Mouse (Mus musculus) forebrain, embryonic 14.5 days (tissue): Measurements from ENCODE around the gene Eddm3b. TPM values are rescaled to one million over a fixed set of nuclear protein-coding genes. Genes with fewer than 3 reads are reported as not detected.
"Not testable (repeated sequence)": the region's sequence is repeated elsewhere in the genome, so short reads cannot be mapped to it uniquely, and the experiment has no call there.

Source experiments
- ATAC-seq: fragments of 200-750 bp; cut with Nextera tagmentation; 2 replicates; pipeline ENCODE4 v1.8.0; 2017; ENCODE audit warnings: mild to moderate bottlenecking, moderate library complexity
- DNase-seq: peaks from one replicate; pipeline ENCODE4 v3.0.0-alpha.2; 2015; ENCODE audit warnings: low spot score
- H3K27ac ChIP-seq: fragments of 300-500 bp; sonication (generic); 2 replicates; pipeline ENCODE4 v1.5.1; 2014; ENCODE audit warnings: low read depth, mild to moderate bottlenecking, control low read depth, low read length, moderate library complexity
- H3K27me3 ChIP-seq: fragments of 300-500 bp; sonication (generic); replicated peaks from 2 replicates; pipeline ENCODE4 v1.6.1; 2014; ENCODE audit warnings: low read length, control low read depth, mixed read lengths; ENCODE audit not compliant: control insufficient read depth, insufficient read depth
- H3K36me3 ChIP-seq: fragments of 300-500 bp; sonication (generic); 2 replicates; pipeline ENCODE4 v1.6.1; 2014; ENCODE audit warnings: low read length, control low read depth; ENCODE audit not compliant: control insufficient read depth, insufficient read depth
- H3K4me1 ChIP-seq: fragments of 300-500 bp; sonication (generic); 2 replicates; pipeline ENCODE4 v1.6.1; 2014; ENCODE audit warnings: antibody characterized with exemption, low read length, control low read depth; ENCODE audit not compliant: control insufficient read depth, insufficient read depth
- H3K4me2 ChIP-seq: fragments of 300-500 bp; sonication (generic); 2 replicates; pipeline ENCODE4 v1.6.1; 2014; ENCODE audit warnings: mild to moderate bottlenecking, control low read depth, low read length
- H3K4me3 ChIP-seq: fragments of 300-500 bp; sonication (generic); 2 replicates; pipeline ENCODE4 v1.5.1; 2014; ENCODE audit warnings: low read depth, low read length, control low read depth
- H3K9ac ChIP-seq: fragments of 300-500 bp; sonication (generic); 2 replicates; pipeline ENCODE4 v1.6.1; 2014; ENCODE audit warnings: mild to moderate bottlenecking, low read length, control low read depth, moderate library complexity
- H3K9me3 ChIP-seq: fragments of 300-500 bp; sonication (generic); replicated peaks from 2 replicates; pipeline ENCODE4 v1.6.1; 2016; ENCODE audit warnings: low read length, control low read depth, mixed read lengths; ENCODE audit not compliant: control insufficient read depth
- WGBS: fragments of 180-500 bp; shearing (Covaris S2); extraction: QIAGEN DNeasy Blood & Tissue Kit; methylation state at CpG from one replicate; pipeline ENCODE4 v1.1.7; 2014; 5-methylcytosine and 5-hydroxymethylcytosine counted together
- polyA plus RNA-seq: library from polyadenylated mRNA; unstranded; fragments of >200 nt; fragmentation: Nextera tagmentation; extraction: Ambion mirVana; gene quantifications from 2 replicates; pipeline ENCODE4 v1.2.1, GENCODE M21; 2014

The Eddm3b gene
- polyA plus RNA-seq, 1 experiment from 2014 or later: not detected

- peak within 1 kb of the TSS; percentile 66 for H3K27ac ChIP-seq
- no peaks in the 10 kb centered on the region for H3K9me3 ChIP-seq
- WGBS: 6% methylated on average over 33 of the region's 33 CpGs
- H3K4me3 ChIP-seq: peak within 1 kb of the TSS; percentile 57
- no peaks in the 10 kb centered on the region for H3K27me3 ChIP-seq
- peak within 1 kb of the TSS; percentile 56 for H3K9ac ChIP-seq
- no peaks in the 10 kb centered on the region for H3K36me3 ChIP-seq
- DNase-seq (peak; percentile 51), ATAC-seq (0 out of 2 replicates have a peak, but pooled peaks have one; percentile 11)
- no peaks in the 10 kb centered on the region for H3K4me1 ChIP-seq
- H3K4me2 ChIP-seq: peak within 1 kb of the TSS; percentile 63
Observed at GRCm38 (mm10) chr14:51090921-51091900, 23.0 kb upstream of the Eddm3b start, which contains the start of the genes Rnase4 and Ang. Rnase4 (plus strand) TSS chr14:51091077. Ang (plus strand) TSS chr14:51091150.

- H3K4me2 ChIP-seq: peak overlapping the region; percentile 63
- no peaks in the 10 kb centered on the region for H3K27me3 ChIP-seq
- 45% methylated on average over 8 of the region's 8 CpGs for WGBS
- ATAC-seq: no peak
- H3K4me1 ChIP-seq: no peaks in the 10 kb centered on the region
- H3K36me3 ChIP-seq: no peaks in the 10 kb centered on the region
- H3K9ac ChIP-seq: no peak overlapping the region
- no peak overlapping the region for H3K27ac ChIP-seq
- peak overlapping the region; percentile 57; the same call in 1 of the 2 replicates for H3K4me3 ChIP-seq
- no peak for DNase-seq
- H3K9me3 ChIP-seq: no peaks in the 10 kb centered on the region
Observed at GRCm38 (mm10) chr14:51092073-51092620, 22.1 kb upstream of the Eddm3b start.

GRCm38 (mm10) chr14:51093496-51093895 lies 20.7 kb upstream of the Eddm3b start:
- WGBS: 33% methylated on average over 3 of the region's 3 CpGs
- Histone ChIP-seq H3K27me3 (no peaks in the 10 kb centered on the region), H3K9ac (no peak overlapping the region), H3K4me3 (no peak overlapping the region), H3K36me3 (no peaks in the 10 kb centered on the region), H3K4me2 (no peak overlapping the region), H3K27ac (no peak overlapping the region), H3K4me1 (no peaks in the 10 kb centered on the region), H3K9me3 (no peaks in the 10 kb centered on the region)
- DNase-seq (no peak), ATAC-seq (no peak)

- ATAC-seq (no peak), DNase-seq (peak; percentile 23)
- Histone ChIP-seq H3K4me3 (no peak overlapping the region), H3K4me1 (no peaks in the 10 kb centered on the region), H3K27ac (no peak overlapping the region), H3K36me3 (no peaks in the 10 kb centered on the region), H3K9me3 (no peaks in the 10 kb centered on the region), H3K27me3 (no peaks in the 10 kb centered on the region), H3K9ac (no peak overlapping the region), H3K4me2 (no peak overlapping the region)
- 66% methylated on average over 5 of the region's 5 CpGs for WGBS
Observed at GRCm38 (mm10) chr14:51094096-51094875, 19.9 kb upstream of the Eddm3b start.

- no peak overlapping the region for H3K4me3 ChIP-seq
- H3K4me1 ChIP-seq: no peaks in the 10 kb centered on the region
- DNase-seq (no peak), ATAC-seq (no peak)
- no peak overlapping the region for H3K9ac ChIP-seq
- no peaks in the 10 kb centered on the region for H3K9me3 ChIP-seq
- no peaks in the 10 kb centered on the region for H3K27me3 ChIP-seq
- no peak overlapping the region for H3K4me2 ChIP-seq
- no peaks in the 10 kb centered on the region for H3K36me3 ChIP-seq
- no peak overlapping the region for H3K27ac ChIP-seq
- 65% methylated on average over 9 of the region's 9 CpGs for WGBS
Observed at GRCm38 (mm10) chr14:51094921-51095320, 19.3 kb upstream of the Eddm3b start.

GRCm38 (mm10) chr14:51095736-51096524 lies 18.3 kb upstream of the Eddm3b start:
- no peak overlapping the region for H3K4me3 ChIP-seq
- DNase-seq (no peak), ATAC-seq (no peak)
- H3K36me3 ChIP-seq: no peaks in the 10 kb centered on the region
- no peaks in the 10 kb centered on the region for H3K9me3 ChIP-seq
- H3K4me2 ChIP-seq: no peak overlapping the region
- 79% methylated on average over 9 of the region's 9 CpGs for WGBS
- no peaks in the 10 kb centered on the region for H3K27me3 ChIP-seq
- no peaks in the 10 kb centered on the region for H3K4me1 ChIP-seq
- H3K9ac ChIP-seq: no peak overlapping the region
- H3K27ac ChIP-seq: no peak overlapping the region

GRCm38 (mm10) chr14:51098300-51098699 lies 15.9 kb upstream of the Eddm3b start:
- not testable (repeated sequence) for H3K9ac ChIP-seq, H3K4me2 ChIP-seq, H3K27ac ChIP-seq, H3K36me3 ChIP-seq, H3K4me3 ChIP-seq, H3K4me1 ChIP-seq, H3K27me3 ChIP-seq, H3K9me3 ChIP-seq
- DNase-seq (peak; percentile 61), ATAC-seq (peak; percentile 65; the same call in 1 of the 2 replicates)
- WGBS: 21% methylated on average over 1 of the region's 1 CpGs

GRCm38 (mm10) chr14:51098921-51099320 lies 15.3 kb upstream of the Eddm3b start:
- 96% methylated on average over 11 of the region's 11 CpGs for WGBS
- ATAC-seq (no peak), DNase-seq (no peak)
- no peaks in the 10 kb centered on the region for H3K4me1 ChIP-seq
- H3K9ac ChIP-seq: no peak overlapping the region
- no peak overlapping the region for H3K27ac ChIP-seq
- H3K27me3 ChIP-seq: no peaks in the 10 kb centered on the region
- no peak overlapping the region for H3K4me2 ChIP-seq
- no peak overlapping the region for H3K4me3 ChIP-seq
- H3K9me3 ChIP-seq: no peaks in the 10 kb centered on the region
- no peaks in the 10 kb centered on the region for H3K36me3 ChIP-seq
